Mouse (Mus musculus): ENCODE results near the gene Nipa1. TPM values are rescaled to one million over a fixed set of nuclear protein-coding genes. Genes with fewer than 3 reads are reported as not detected.
A peak's percentile ranks its signal among the peaks of the same experiment; 100 is the strongest.

Gene Nipa1
- total RNA-seq (2014; rRNA removed) (43.5 and 48.0 TPM in 2 replicates), polyA plus RNA-seq (2015; fragmentation: Nextera tagmentation; extraction: Ambion mirVana) (30.7 and 31.4 TPM in 2 replicates)

GRCm38 (mm10) chr7:56019930-56020253 is at the start of gene Nipa1:
Gene Nipa1, minus strand, starts transcription at chr7:56019954.
- H3K27ac ChIP-seq: peak within 1 kb of the TSS; percentile 81
- H3K4me2 ChIP-seq (ENCODE audit: low read depth, low read length): peak within 1 kb of the TSS; percentile 78
- no peak for TF ChIP-seq CTCF (IDR thresholded peaks at IDR 0.05; ENCODE audit: low read depth)
- no peaks in the 10 kb centered on the region for H3K27me3 ChIP-seq (ENCODE audit: insufficient read depth, low read length)
- no peaks in the 10 kb centered on the region for H3K36me3 ChIP-seq (ENCODE audit: insufficient read depth, low read length)
- ATAC-seq: no peak
- 36% methylated on average over 3 of the region's 3 CpGs for WGBS
- H3K4me3 ChIP-seq (ENCODE audit: low read length): peak within 1 kb of the TSS; percentile 74
- no peaks in the 10 kb centered on the region for H3K9me3 ChIP-seq (ENCODE audit: low read length)
- no peak for DNase-seq (ENCODE audit: low spot score)
- peak within 1 kb of the TSS; percentile 79 for H3K9ac ChIP-seq (replicated peaks; ENCODE audit: low read length)
- H3K4me1 ChIP-seq (ENCODE audit: insufficient read depth, low read length): no peaks in the 10 kb centered on the region

DNA sequence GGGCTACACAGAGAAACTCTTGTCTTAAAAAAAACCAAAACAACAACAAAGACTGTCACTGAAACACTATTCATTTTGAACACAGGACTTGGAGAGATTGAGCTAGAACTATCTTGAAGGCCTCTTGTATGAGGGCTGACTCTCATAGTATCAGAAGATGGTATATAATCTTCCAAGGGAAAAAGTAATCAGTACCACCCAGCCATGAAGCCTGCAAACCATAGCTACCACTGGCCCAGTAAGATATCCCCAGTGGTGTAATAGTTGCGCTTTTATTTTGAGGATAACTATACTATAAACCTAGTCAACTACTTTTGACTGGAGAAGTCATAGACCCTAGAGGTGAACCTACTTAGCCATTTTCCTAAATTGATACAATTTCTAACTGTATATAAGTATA is 46.9 kb upstream of the Nipa1 start:
- no peak for DNase-seq (ENCODE audit: low spot score)
- Histone ChIP-seq H3K4me1 (ENCODE audit: insufficient read depth, low read length) (no peaks in the 10 kb centered on the region), H3K4me3 (ENCODE audit: low read length) (no peak overlapping the region), H3K9me3 (ENCODE audit: low read length) (no peaks in the 10 kb centered on the region), H3K27ac (no peak overlapping the region), H3K9ac (replicated peaks; ENCODE audit: low read length) (no peak overlapping the region), H3K27me3 (ENCODE audit: insufficient read depth, low read length) (no peaks in the 10 kb centered on the region), H3K4me2 (ENCODE audit: low read depth, low read length) (no peak overlapping the region), H3K36me3 (ENCODE audit: insufficient read depth, low read length) (no peaks in the 10 kb centered on the region)
- WGBS: 100% methylated on average over 1 of the region's 1 CpGs
- no peak for TF ChIP-seq CTCF (IDR thresholded peaks at IDR 0.05; ENCODE audit: low read depth)
- no peak for ATAC-seq

GRCm38 (mm10) chr7:56066136-56066535 is 46.4 kb upstream of the Nipa1 start:
- H3K4me1 ChIP-seq (ENCODE audit: insufficient read depth, low read length): no peaks in the 10 kb centered on the region
- H3K9me3 ChIP-seq (ENCODE audit: low read length): no peaks in the 10 kb centered on the region
- no peak for ATAC-seq
- no peak for TF ChIP-seq CTCF (IDR thresholded peaks at IDR 0.05; ENCODE audit: low read depth)
- no peak overlapping the region for H3K27ac ChIP-seq
- 82% methylated on average over 2 of the region's 2 CpGs for WGBS
- no peak overlapping the region for H3K9ac ChIP-seq (replicated peaks; ENCODE audit: low read length)
- no peak overlapping the region for H3K4me3 ChIP-seq (ENCODE audit: low read length)
- no peaks in the 10 kb centered on the region for H3K36me3 ChIP-seq (ENCODE audit: insufficient read depth, low read length)
- no peaks in the 10 kb centered on the region for H3K27me3 ChIP-seq (ENCODE audit: insufficient read depth, low read length)
- DNase-seq (ENCODE audit: low spot score): no peak
- H3K4me2 ChIP-seq (ENCODE audit: low read depth, low read length): no peak overlapping the region

- WGBS: 90% methylated on average over 1 of the region's 1 CpGs
- DNase-seq (ENCODE audit: low spot score): no peak
- no peak for TF ChIP-seq CTCF (IDR thresholded peaks at IDR 0.05; ENCODE audit: low read depth)
- Histone ChIP-seq H3K9me3 (ENCODE audit: low read length) (no peaks in the 10 kb centered on the region), H3K4me2 (ENCODE audit: low read depth, low read length) (no peak overlapping the region), H3K4me1 (ENCODE audit: insufficient read depth, low read length) (no peaks in the 10 kb centered on the region), H3K9ac (replicated peaks; ENCODE audit: low read length) (no peak overlapping the region), H3K27me3 (ENCODE audit: insufficient read depth, low read length) (no peaks in the 10 kb centered on the region), H3K27ac (no peak overlapping the region), H3K4me3 (ENCODE audit: low read length) (no peak overlapping the region), H3K36me3 (ENCODE audit: insufficient read depth, low read length) (no peaks in the 10 kb centered on the region)
- ATAC-seq: no peak
Observed at GRCm38 (mm10) chr7:56064876-56065275, 45.1 kb upstream of the Nipa1 start.

DNA sequence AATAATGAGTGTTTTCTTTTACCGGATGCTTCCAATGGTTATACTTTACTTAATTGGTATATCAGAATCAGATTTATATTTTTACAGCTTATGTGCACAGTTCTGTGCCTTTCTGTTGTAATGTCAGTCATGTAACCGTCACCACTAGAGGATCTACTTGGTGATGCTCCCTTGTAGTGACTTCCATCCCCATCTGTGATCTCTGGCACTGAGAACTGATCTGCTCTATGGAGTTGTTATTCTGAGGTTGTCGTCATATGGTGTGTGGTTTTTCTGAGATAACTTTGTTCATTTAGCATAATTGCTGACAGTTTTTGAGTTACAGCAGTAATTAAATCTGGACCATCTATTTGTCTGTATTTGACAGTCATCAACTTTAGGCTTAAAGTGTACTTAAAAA is 35.6 kb upstream of the Nipa1 start:
- Histone ChIP-seq H3K4me1 (ENCODE audit: insufficient read depth, low read length) (peaks cover 4% of the 10 kb centered on the region), H3K27me3 (ENCODE audit: insufficient read depth, low read length) (no peaks in the 10 kb centered on the region), H3K9ac (replicated peaks; ENCODE audit: low read length) (no peak overlapping the region), H3K27ac (no peak overlapping the region), H3K4me2 (ENCODE audit: low read depth, low read length) (no peak overlapping the region), H3K4me3 (ENCODE audit: low read length) (no peak overlapping the region), H3K36me3 (ENCODE audit: insufficient read depth, low read length) (peaks cover 4% of the 10 kb centered on the region; the same call in 1 of the 2 replicates), H3K9me3 (ENCODE audit: low read length) (no peaks in the 10 kb centered on the region)
- no peak for TF ChIP-seq CTCF (IDR thresholded peaks at IDR 0.05; ENCODE audit: low read depth)
- ATAC-seq (no peak), DNase-seq (ENCODE audit: low spot score) (no peak)
- WGBS: 82% methylated on average over 3 of the region's 3 CpGs

DNA sequence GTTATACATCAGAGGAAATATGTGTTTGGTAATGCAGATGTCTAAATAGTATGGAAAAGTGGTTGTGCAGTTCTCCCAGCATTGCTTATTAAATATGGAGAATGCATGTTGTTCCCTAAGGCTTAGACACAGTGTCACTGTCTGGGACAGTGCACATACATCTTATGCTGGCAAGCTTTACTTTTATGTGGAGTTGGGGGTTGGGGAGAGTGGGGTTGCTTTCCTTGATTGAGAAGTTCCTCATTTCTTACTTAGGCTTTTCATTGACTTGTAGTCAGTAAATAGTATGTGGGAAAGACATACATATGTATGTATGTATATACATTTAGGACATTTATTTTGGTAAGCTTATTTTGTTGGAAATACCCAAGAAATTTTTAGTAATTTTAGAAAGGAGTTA is 33.2 kb upstream of the Nipa1 start:
- Histone ChIP-seq H3K27ac (no peak overlapping the region), H3K36me3 (ENCODE audit: insufficient read depth, low read length) (peaks cover 4% of the 10 kb centered on the region; the same call in 1 of the 2 replicates), H3K9me3 (ENCODE audit: low read length) (no peaks in the 10 kb centered on the region), H3K27me3 (ENCODE audit: insufficient read depth, low read length) (no peaks in the 10 kb centered on the region), H3K4me3 (ENCODE audit: low read length) (no peak overlapping the region), H3K9ac (replicated peaks; ENCODE audit: low read length) (no peak overlapping the region), H3K4me2 (ENCODE audit: low read depth, low read length) (no peak overlapping the region), H3K4me1 (ENCODE audit: insufficient read depth, low read length) (peaks cover 7% of the 10 kb centered on the region)
- ATAC-seq (no peak), DNase-seq (ENCODE audit: low spot score) (no peak)
- TF ChIP-seq CTCF (IDR thresholded peaks at IDR 0.05; ENCODE audit: low read depth): no peak

DNA sequence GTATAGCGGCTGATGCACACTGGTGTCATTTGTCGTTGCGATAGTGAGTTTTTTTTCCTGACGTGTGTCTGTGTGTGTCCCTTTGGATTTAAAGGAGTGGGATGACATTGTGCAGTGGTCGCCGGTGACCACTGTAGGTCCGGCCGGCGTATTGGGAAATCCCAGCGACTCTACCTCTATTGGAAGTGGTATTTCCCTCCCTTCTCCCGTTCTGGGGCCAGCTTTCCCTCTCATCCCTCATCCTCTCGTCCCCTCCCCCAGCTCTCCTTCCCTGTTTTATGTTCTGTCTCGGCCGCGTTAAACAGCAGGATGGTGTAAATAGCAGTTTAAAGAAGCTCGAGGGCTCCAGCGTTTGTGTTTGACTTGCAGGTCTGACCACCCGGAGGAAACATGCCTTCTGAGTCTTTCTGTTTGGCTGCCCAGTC is 30.7 kb upstream of the Nipa1 start:
- no peaks in the 10 kb centered on the region for H3K36me3 ChIP-seq (ENCODE audit: insufficient read depth, low read length)
- ATAC-seq: peak; percentile 31
- DNase-seq (ENCODE audit: low spot score): peak; percentile 58
- WGBS: 0% methylated on average over 18 of the region's 18 CpGs
- peak overlapping the region; percentile 93 for H3K27ac ChIP-seq
- no peaks in the 10 kb centered on the region for H3K27me3 ChIP-seq (ENCODE audit: insufficient read depth, low read length)
- H3K9me3 ChIP-seq (ENCODE audit: low read length): no peaks in the 10 kb centered on the region
- peak overlapping the region; percentile 91 for H3K4me3 ChIP-seq (ENCODE audit: low read length)
- TF ChIP-seq CTCF (IDR thresholded peaks at IDR 0.05; ENCODE audit: low read depth): 0 out of 2 replicates have a peak, but pooled peaks have one; percentile 16
- peaks cover 7% of the 10 kb centered on the region for H3K4me1 ChIP-seq (ENCODE audit: insufficient read depth, low read length)
- H3K4me2 ChIP-seq (ENCODE audit: low read depth, low read length): peak overlapping the region; percentile 65
- H3K9ac ChIP-seq (replicated peaks; ENCODE audit: low read length): peak overlapping the region; percentile 81
